In the genomic region with DNA sequence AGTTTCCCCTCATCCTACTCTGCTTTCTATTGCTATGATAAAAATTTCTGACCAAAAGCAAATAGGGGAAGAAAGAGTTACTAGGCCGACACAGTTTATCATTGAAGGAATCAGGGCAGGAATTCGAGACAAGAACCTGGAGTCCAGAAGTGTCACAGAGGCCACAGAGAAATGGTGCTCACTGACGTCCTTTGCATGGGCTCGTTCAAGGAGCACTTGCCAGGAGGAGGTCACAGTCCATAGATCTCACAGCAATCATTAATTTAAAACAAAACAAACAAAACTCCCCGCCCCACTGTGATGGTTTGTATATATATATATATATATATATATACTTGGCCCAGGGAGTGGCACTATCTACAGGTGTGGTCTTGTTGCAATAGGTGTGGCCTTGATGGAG, we compare ENCODE assay signal across 13 mouse cellular contexts. TPM values are rescaled to one million over a fixed set of nuclear protein-coding genes. Genes with fewer than 3 reads are reported as not detected.
"Had no signal": no experiment of that assay in that cellular context is flagged by ENCODE, and none has a peak within 500 bp of the region (broad histone marks: within the 10 kb centered on the region; RNA-seq: fewer than 3 reads in every experiment).

No protein-coding gene starts in this region.

- H3K4me2 ChIP-seq: limb, embryonic 12.5 days; limb, embryonic 15.5 days; liver, embryonic 11.5 days; lung, embryonic 14.5 days had no signal

- H3K36me3 ChIP-seq: limb, embryonic 12.5 days; limb, embryonic 15.5 days had no signal

- H3K9me3 ChIP-seq: limb, embryonic 15.5 days had no signal

- H3K4me1 ChIP-seq: limb, embryonic 12.5 days; limb, embryonic 15.5 days had no signal

- H3K4me3 ChIP-seq: limb, embryonic 12.5 days; limb, embryonic 15.5 days had no signal

- H3K27me3 ChIP-seq: limb, embryonic 12.5 days; limb, embryonic 15.5 days had no signal

- ATAC-seq: inflammation-experienced regulatory T-cells, adult 6 months; liver, postnatal 0 days; lung, postnatal 0 days had no signal

- H3K9ac ChIP-seq: limb, embryonic 12.5 days; limb, embryonic 15.5 days; liver, embryonic 14.5 days; liver, postnatal 0 days; lung, embryonic 14.5 days had no signal

- DNase-seq: left cerebral cortex, postnatal 4 days; liver, postnatal 0 days; lung, embryonic 14.5 days; midbrain, embryonic 14.5 days; thymus, adult 2 months had no signal

- H3K27ac ChIP-seq: limb, embryonic 12.5 days; limb, embryonic 15.5 days; liver, embryonic 14.5 days; macrophage; stomach, postnatal 0 days had no signal

RNA-seq across cellular contexts. Expression of a gene that starts 25.3 kb away (rescaled TPM):
- polyA plus RNA-seq: liver, embryonic 11.5 days; liver, embryonic 14.5 days had no signal
